Mouse (Mus musculus): ENCODE data around the gene Ifnlr1. TPM values are rescaled to one million over a fixed set of nuclear protein-coding genes. Genes with fewer than 3 reads are reported as not detected.

The Ifnlr1 gene
- polyA plus RNA-seq, 1 experiment = not detected

DNA sequence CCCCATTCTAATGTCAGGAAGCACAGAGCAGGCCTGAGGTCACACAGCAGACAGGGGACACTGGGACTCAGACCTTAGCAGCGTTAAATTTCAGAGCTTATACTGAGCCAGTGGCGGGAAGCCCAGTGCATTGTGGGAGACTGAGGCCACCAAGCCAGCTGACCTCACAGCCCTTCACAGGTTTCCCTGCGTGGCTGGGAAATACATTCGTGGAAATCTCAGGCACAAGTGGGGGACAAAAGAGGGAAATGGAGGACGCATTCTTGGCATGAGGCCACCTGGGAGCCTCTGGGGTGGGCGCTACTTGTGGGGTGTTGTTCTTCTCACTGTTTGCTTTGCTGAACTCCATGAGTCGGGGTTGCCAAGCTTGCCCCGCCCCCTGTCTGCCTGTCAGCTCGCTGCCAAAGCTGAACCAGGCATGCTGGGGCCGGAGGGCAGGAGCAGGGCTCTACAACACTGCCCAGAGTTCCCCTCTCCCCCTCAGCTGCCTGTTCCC lies 29.9 kb upstream of the Ifnlr1 start:
- Histone ChIP-seq H3ac (ENCODE audit: control insufficient read depth, insufficient read length, low read depth) (no peak overlapping the region), H3K27me3 (ENCODE audit: control insufficient read depth, insufficient read depth, insufficient read length) (no peaks in the 10 kb centered on the region), H3K79me3 (ENCODE audit: low read depth) (no peaks in the 10 kb centered on the region), H3K79me2 (ENCODE audit: control insufficient read depth, insufficient read depth) (no peaks in the 10 kb centered on the region), H3K4me3 (ENCODE audit: insufficient read depth, poor library complexity, severe bottlenecking) (no peak overlapping the region), H3K36me3 (ENCODE audit: control insufficient read depth, insufficient read depth) (no peaks in the 10 kb centered on the region)
- no peak for TF ChIP-seq MYOG (IDR thresholded peaks at IDR 0.05; ENCODE audit: control insufficient read depth, extremely low read depth, insufficient read length)
- TF ChIP-seq CTCF (IDR thresholded peaks at IDR 0.05; ENCODE audit: control insufficient read depth, insufficient read depth, insufficient read length) = no peak

DNA sequence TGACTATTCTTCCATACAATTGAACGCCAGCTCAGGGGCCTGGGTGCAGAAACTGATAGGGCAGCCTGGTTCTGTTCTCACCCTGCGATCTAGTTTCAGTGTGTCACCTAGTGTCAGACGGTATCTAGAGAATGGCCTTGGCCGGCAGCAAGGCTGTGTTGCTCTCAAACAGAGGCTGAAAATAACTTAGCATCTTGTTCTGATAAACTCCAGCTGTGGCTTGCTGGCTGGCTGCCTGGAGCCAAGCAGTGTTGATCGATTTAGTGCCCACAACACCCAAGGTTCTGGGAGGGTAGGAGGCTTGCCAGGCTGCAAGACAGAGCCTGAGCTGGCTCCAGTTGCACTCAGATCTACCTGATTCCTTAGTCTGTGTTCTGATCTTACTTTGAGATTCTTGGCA lies 27.6 kb upstream of the Ifnlr1 start:
- H3K27me3 ChIP-seq (ENCODE audit: control insufficient read depth, insufficient read depth, insufficient read length) = no peaks in the 10 kb centered on the region
- no peak overlapping the region for H3K4me3 ChIP-seq (ENCODE audit: insufficient read depth, poor library complexity, severe bottlenecking)
- H3K79me3 ChIP-seq (ENCODE audit: low read depth) = no peaks in the 10 kb centered on the region
- no peaks in the 10 kb centered on the region for H3K36me3 ChIP-seq (ENCODE audit: control insufficient read depth, insufficient read depth)
- no peaks in the 10 kb centered on the region for H3K79me2 ChIP-seq (ENCODE audit: control insufficient read depth, insufficient read depth)
- H3ac ChIP-seq (ENCODE audit: control insufficient read depth, insufficient read length, low read depth) = no peak overlapping the region
- TF ChIP-seq USF1 (IDR thresholded peaks at IDR 0.05; ENCODE audit: low read depth) (no peak), MYOG (IDR thresholded peaks at IDR 0.05; ENCODE audit: control insufficient read depth, extremely low read depth, insufficient read length) (no peak), CTCF (IDR thresholded peaks at IDR 0.05; ENCODE audit: control insufficient read depth, insufficient read depth, insufficient read length) (no peak), MYOD1 (IDR thresholded peaks at IDR 0.05; ENCODE audit: control insufficient read depth, insufficient read length, low read depth) (no peak), FOSL1 (IDR thresholded peaks at IDR 0.05; ENCODE audit: insufficient read depth, low read length, poor library complexity, severe bottlenecking) (no peak), CEBPB (IDR thresholded peaks at IDR 0.05; ENCODE audit: low read depth) (no peak), MAX (IDR thresholded peaks at IDR 0.05) (no peak)

- Histone ChIP-seq H3K36me3 (ENCODE audit: control insufficient read depth, insufficient read depth) (no peaks in the 10 kb centered on the region), H3ac (ENCODE audit: control insufficient read depth, insufficient read length, low read depth) (no peak overlapping the region), H3K79me3 (ENCODE audit: low read depth) (no peaks in the 10 kb centered on the region), H3K4me3 (ENCODE audit: insufficient read depth, poor library complexity, severe bottlenecking) (no peak overlapping the region), H3K27me3 (ENCODE audit: control insufficient read depth, insufficient read depth, insufficient read length) (no peaks in the 10 kb centered on the region), H3K79me2 (ENCODE audit: control insufficient read depth, insufficient read depth) (no peaks in the 10 kb centered on the region)
- no peak for TF ChIP-seq USF1 (IDR thresholded peaks at IDR 0.05; ENCODE audit: low read depth)
- TF ChIP-seq CTCF (IDR thresholded peaks at IDR 0.05; ENCODE audit: control insufficient read depth, insufficient read depth, insufficient read length) = no peak
- TF ChIP-seq MAX (IDR thresholded peaks at IDR 0.05) = no peak
- TF ChIP-seq MYOG (IDR thresholded peaks at IDR 0.05; ENCODE audit: control insufficient read depth, extremely low read depth, insufficient read length) = no peak
- no peak for TF ChIP-seq FOSL1 (IDR thresholded peaks at IDR 0.05; ENCODE audit: insufficient read depth, low read length, poor library complexity, severe bottlenecking)
- TF ChIP-seq CEBPB (IDR thresholded peaks at IDR 0.05; ENCODE audit: low read depth) = no peak
- no peak for TF ChIP-seq MYOD1 (IDR thresholded peaks at IDR 0.05; ENCODE audit: control insufficient read depth, insufficient read length, low read depth)
These were observed 27.2 kb upstream of the Ifnlr1 start for GRCm38 (mm10) chr4:135658899-135659298.

GRCm38 (mm10) chr4:135661082-135661809 lies 24.8 kb upstream of the Ifnlr1 start:
- Histone ChIP-seq H3K4me3 (ENCODE audit: insufficient read depth, poor library complexity, severe bottlenecking) (no peak overlapping the region), H3K36me3 (ENCODE audit: control insufficient read depth, insufficient read depth) (no peaks in the 10 kb centered on the region)

GRCm38 (mm10) chr4:135661994-135662393 lies 24.1 kb upstream of the Ifnlr1 start:
- H3K27me3 ChIP-seq (ENCODE audit: control insufficient read depth, insufficient read depth, insufficient read length) = no peaks in the 10 kb centered on the region
- no peak for TF ChIP-seq MYOD1 (IDR thresholded peaks at IDR 0.05; ENCODE audit: control insufficient read depth, insufficient read length, low read depth)
- TF ChIP-seq MAX (IDR thresholded peaks at IDR 0.05) = no peak
- TF ChIP-seq CEBPB (IDR thresholded peaks at IDR 0.05; ENCODE audit: low read depth) = no peak
- TF ChIP-seq CTCF (IDR thresholded peaks at IDR 0.05; ENCODE audit: control insufficient read depth, insufficient read depth, insufficient read length) = no peak
- TF ChIP-seq USF1 (IDR thresholded peaks at IDR 0.05; ENCODE audit: low read depth) = no peak
- no peak for TF ChIP-seq FOSL1 (IDR thresholded peaks at IDR 0.05; ENCODE audit: insufficient read depth, low read length, poor library complexity, severe bottlenecking)
- no peak for TF ChIP-seq MYOG (IDR thresholded peaks at IDR 0.05; ENCODE audit: control insufficient read depth, extremely low read depth, insufficient read length)

More at GRCm38 (mm10) chr4:135661082-135661809, 24.8 kb upstream of the Ifnlr1 start:
- H3K27me3 ChIP-seq (ENCODE audit: control insufficient read depth, insufficient read depth, insufficient read length) = no peaks in the 10 kb centered on the region
- H3K79me3 ChIP-seq (ENCODE audit: low read depth) = no peaks in the 10 kb centered on the region
- H3ac ChIP-seq (ENCODE audit: control insufficient read depth, insufficient read length, low read depth) = no peak overlapping the region
- TF ChIP-seq MYOG (IDR thresholded peaks at IDR 0.05; ENCODE audit: control insufficient read depth, extremely low read depth, insufficient read length) = no peak
- TF ChIP-seq CEBPB (IDR thresholded peaks at IDR 0.05; ENCODE audit: low read depth) = no peak
- no peaks in the 10 kb centered on the region for H3K79me2 ChIP-seq (ENCODE audit: control insufficient read depth, insufficient read depth)

GRCm38 (mm10) chr4:135664656-135665055 lies 21.4 kb upstream of the Ifnlr1 start:
- no peaks in the 10 kb centered on the region for H3K27me3 ChIP-seq (ENCODE audit: control insufficient read depth, insufficient read depth, insufficient read length)
- H3ac ChIP-seq (ENCODE audit: control insufficient read depth, insufficient read length, low read depth) = no peak overlapping the region
- TF ChIP-seq MAX (IDR thresholded peaks at IDR 0.05) = no peak
- TF ChIP-seq MYOG (IDR thresholded peaks at IDR 0.05; ENCODE audit: control insufficient read depth, extremely low read depth, insufficient read length) = no peak
- TF ChIP-seq MYOD1 (IDR thresholded peaks at IDR 0.05; ENCODE audit: control insufficient read depth, insufficient read length, low read depth) = no peak
- TF ChIP-seq USF1 (IDR thresholded peaks at IDR 0.05; ENCODE audit: low read depth) = no peak
- TF ChIP-seq FOSL1 (IDR thresholded peaks at IDR 0.05; ENCODE audit: insufficient read depth, low read length, poor library complexity, severe bottlenecking) = no peak
- no peak for TF ChIP-seq CTCF (IDR thresholded peaks at IDR 0.05; ENCODE audit: control insufficient read depth, insufficient read depth, insufficient read length)
- TF ChIP-seq CEBPB (IDR thresholded peaks at IDR 0.05; ENCODE audit: low read depth) = no peak
- H3K36me3 ChIP-seq (ENCODE audit: control insufficient read depth, insufficient read depth) = no peaks in the 10 kb centered on the region
- no peaks in the 10 kb centered on the region for H3K79me2 ChIP-seq (ENCODE audit: control insufficient read depth, insufficient read depth)
- H3K4me3 ChIP-seq (ENCODE audit: insufficient read depth, poor library complexity, severe bottlenecking) = no peak overlapping the region
- H3K79me3 ChIP-seq (ENCODE audit: low read depth) = no peaks in the 10 kb centered on the region

More at GRCm38 (mm10) chr4:135661994-135662393, 24.1 kb upstream of the Ifnlr1 start:
- Histone ChIP-seq H3K79me2 (ENCODE audit: control insufficient read depth, insufficient read depth) (no peaks in the 10 kb centered on the region), H3K36me3 (ENCODE audit: control insufficient read depth, insufficient read depth) (no peaks in the 10 kb centered on the region), H3K4me3 (ENCODE audit: insufficient read depth, poor library complexity, severe bottlenecking) (no peak overlapping the region), H3K79me3 (ENCODE audit: low read depth) (no peaks in the 10 kb centered on the region), H3ac (ENCODE audit: control insufficient read depth, insufficient read length, low read depth) (no peak overlapping the region)

Data from C2C12 (cell line).